Mouse (Mus musculus) splenic B cell, adult 2 months (primary cell): ENCODE data around the gene Tmem184c.

ENCODE experiments used
- DNase-seq: peaks from one replicate; pipeline ENCODE4 v3.0.0-alpha.2; 2011; ENCODE audit warnings: low read depth, low spot score
- H3K27me3 ChIP-seq: 2 replicates; pipeline ENCODE4 v1.6.1; 2012; ENCODE audit warnings: mild to moderate bottlenecking, low read length, moderate library complexity, mixed read lengths; ENCODE audit not compliant: control insufficient read depth, poor library complexity, insufficient read depth, severe bottlenecking
- H3K36me3 ChIP-seq: 2 replicates; pipeline ENCODE4 v1.6.1; 2012; ENCODE audit warnings: mild to moderate bottlenecking, low read length, moderate library complexity, mixed read lengths; ENCODE audit not compliant: control insufficient read depth, poor library complexity, insufficient read depth, severe bottlenecking

Tmem184c gene

DNA sequence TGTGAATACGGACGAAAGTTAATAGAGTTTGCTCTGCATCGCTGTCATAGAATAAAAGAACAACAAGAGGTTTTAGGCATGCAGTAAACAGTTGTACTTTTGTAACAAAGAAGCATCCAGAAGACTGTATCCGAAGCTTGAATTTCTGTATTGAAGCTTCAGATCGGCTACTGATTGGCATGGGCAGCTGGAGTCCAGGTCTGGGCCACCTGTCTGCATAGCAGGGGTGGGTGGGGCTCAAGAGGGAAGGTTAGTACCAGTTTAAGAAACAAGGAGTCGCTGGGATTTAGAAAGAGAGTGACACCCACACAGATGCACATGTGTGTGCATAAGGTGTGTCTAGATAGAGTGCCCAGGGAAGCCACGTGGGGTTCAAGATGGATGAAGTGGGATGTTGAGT, 32.8 kb downstream of the Tmem184c start:
- DNase-seq, result no peak
- Histone ChIP-seq H3K36me3 (peaks cover 15% of the 10 kb centered on the region; the same call in 1 of the 2 replicates), H3K27me3 (no peaks in the 10 kb centered on the region)

- Histone ChIP-seq H3K27me3 (no peaks in the 10 kb centered on the region), H3K36me3 (peaks cover 7% of the 10 kb centered on the region)
- DNase-seq, result no peak
These were observed 36.3 kb downstream of the Tmem184c start for GRCm38 (mm10) chr8:77574229-77574628.

DNA sequence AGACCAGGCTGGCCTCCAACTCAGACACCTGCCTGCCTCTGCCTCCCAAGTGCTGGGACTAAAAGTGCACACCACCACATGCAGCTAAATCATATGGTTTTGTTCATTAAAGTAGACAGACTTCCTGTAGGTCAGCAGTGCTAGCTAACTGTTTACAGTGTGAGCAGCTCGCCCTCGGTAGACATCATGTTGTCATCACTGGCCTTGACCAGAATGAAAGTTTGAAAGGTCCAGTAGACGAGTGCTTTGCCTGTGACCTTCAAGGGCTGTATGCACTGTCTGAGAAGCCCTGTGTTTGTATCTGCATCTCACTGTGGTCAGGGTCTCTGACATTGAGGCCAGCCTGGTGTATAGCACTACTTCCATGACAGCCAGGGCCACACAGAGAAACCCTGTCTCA, 49.1 kb downstream of the Tmem184c start:
- peaks cover 12% of the 10 kb centered on the region; the same call in 1 of the 2 replicates for H3K36me3 ChIP-seq
- H3K27me3 ChIP-seq, result no peaks in the 10 kb centered on the region
- no peak for DNase-seq

DNA sequence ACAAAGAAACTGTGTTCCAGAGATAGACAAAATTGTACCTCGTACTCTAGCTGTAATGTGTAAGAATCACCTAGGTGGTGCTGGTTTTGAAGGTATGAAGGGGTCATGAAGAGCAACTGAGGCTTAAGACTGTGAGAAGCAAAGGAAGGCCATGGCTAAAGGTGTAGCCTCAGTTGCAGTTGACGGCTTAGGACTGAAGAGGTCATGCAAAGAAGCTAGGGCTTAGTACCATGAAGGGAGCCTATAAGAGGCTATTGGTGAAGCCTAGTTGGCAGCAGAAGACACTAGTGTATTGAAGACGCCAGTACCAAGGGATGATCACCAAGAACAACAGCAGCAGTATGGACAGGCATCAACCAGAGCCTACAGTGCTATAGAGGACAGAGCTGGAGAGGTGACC, 58.0 kb downstream of the Tmem184c start:
- no peak for DNase-seq
- no peaks in the 10 kb centered on the region for H3K27me3 ChIP-seq
- peaks cover 21% of the 10 kb centered on the region for H3K36me3 ChIP-seq

- Histone ChIP-seq H3K36me3 (peaks cover 13% of the 10 kb centered on the region), H3K27me3 (no peaks in the 10 kb centered on the region)
- peak; percentile 62 for DNase-seq
These were observed 60.5 kb downstream of the Tmem184c start for GRCm38 (mm10) chr8:77549881-77550580.

DNA sequence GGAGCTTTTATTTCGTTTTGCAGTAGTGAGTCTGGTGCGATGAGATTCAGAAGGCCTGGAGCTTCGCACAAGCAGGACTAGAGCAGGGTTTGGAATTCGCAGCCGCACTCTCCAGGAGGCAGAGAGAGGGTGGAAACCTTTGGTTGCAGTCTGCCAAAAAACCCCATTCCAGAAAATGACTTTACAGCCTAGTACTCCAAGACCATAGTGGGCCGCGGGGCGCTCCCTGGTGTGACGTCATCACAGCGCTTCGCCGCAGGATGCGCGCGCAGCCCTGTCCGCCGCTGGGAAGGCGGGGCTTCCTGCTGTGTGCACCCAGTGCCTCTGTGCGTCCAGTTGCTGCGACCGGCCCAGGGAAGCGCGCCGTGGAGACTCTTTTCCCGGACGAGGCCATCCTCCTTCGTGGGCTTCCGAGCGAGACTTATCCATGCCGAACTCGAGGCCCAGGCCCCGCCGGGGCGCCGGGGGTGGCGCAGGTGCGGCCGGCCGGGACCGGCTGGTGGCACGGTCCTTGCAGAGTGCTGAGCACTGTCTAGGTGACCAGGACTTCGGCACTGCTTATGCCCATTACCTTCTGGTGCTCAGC, 61.3 kb downstream of the Tmem184c start, which contains the start of gene Prmt9:
Gene Prmt9 (plus strand): TSS at position 277 of the 586 bp plus-strand sequence.
- peak; percentile 93 for DNase-seq
- Histone ChIP-seq H3K36me3 (peaks cover 13% of the 10 kb centered on the region), H3K27me3 (no peaks in the 10 kb centered on the region)
